Mouse (Mus musculus): ENCODE data around the gene Tns1. TPM values are rescaled to one million over a fixed set of nuclear protein-coding genes. Genes with fewer than 3 reads are reported as not detected.

The Tns1 gene
- polyA plus RNA-seq, 1 experiment from 2014 or later = 8.2 TPM

DNA sequence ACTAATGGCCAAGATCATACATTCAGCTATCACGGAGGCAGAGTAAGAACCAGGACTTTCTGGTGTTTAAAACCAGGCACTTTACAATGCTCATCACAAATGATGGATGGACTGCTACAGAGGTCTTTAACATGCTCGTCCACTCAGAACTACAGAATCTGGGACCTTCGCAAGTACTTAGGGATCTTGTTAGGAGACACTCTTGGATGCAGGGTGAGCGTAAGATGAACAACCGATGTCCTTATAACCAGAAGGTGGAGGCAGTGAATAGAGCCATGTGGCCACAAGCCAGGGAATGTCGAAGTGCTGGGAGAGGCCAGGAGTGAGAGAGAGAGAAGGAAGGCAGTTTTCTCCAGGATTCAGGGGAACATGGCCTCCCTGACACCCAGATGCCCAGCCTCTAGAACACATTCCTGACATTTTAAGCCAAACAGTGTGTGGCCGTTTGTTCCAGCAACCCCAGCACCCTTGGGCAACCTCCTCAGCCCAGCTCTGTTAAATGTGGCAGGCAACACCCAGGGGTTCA is 130.3 kb downstream of the Tns1 start:
- no peak for ATAC-seq
- 78% methylated on average over 7 of the region's 7 CpGs for whole genome bisulfite sequencing

DNA sequence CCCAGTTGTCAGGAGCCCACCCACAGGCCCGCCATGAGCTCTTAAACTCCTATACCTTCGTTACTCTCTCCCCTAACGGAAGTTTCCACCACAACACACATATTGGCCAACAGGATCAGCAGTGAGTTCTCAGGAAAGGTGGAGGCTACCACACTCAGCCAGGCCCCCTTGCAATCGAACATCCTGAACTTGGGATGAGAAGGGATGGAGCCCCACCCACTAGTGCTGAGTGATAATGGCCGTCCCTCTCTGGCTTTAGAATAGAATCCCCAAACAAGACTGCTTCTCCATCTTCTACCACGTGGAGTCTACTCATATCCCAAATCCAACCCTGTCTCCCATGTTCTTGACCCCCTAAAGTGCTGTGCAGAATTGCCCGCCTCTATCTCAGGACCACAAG is 131.0 kb downstream of the Tns1 start:
- 85% methylated on average over 7 of the region's 7 CpGs for WGBS

More for the DNA sequence above, 130.3 kb downstream of the Tns1 start:
- Histone ChIP-seq H3K9ac (ENCODE audit: low read depth, low read length) (no peak overlapping the region), H3K4me1 (ENCODE audit: control insufficient read depth, insufficient read depth, low read length) (no peaks in the 10 kb centered on the region), H3K9me3 (replicated peaks; ENCODE audit: control insufficient read depth, low read length, poor library complexity, severe bottlenecking) (no peaks in the 10 kb centered on the region), H3K4me2 (ENCODE audit: low read length) (no peak overlapping the region), H3K27me3 (ENCODE audit: control insufficient read depth, insufficient read depth, low read depth, low read length) (no peaks in the 10 kb centered on the region), H3K27ac (ENCODE audit: low read length) (no peak overlapping the region), H3K36me3 (ENCODE audit: control insufficient read depth, insufficient read depth, low read length) (no peaks in the 10 kb centered on the region), H3K4me3 (ENCODE audit: low read depth, low read length) (no peak overlapping the region)

DNA sequence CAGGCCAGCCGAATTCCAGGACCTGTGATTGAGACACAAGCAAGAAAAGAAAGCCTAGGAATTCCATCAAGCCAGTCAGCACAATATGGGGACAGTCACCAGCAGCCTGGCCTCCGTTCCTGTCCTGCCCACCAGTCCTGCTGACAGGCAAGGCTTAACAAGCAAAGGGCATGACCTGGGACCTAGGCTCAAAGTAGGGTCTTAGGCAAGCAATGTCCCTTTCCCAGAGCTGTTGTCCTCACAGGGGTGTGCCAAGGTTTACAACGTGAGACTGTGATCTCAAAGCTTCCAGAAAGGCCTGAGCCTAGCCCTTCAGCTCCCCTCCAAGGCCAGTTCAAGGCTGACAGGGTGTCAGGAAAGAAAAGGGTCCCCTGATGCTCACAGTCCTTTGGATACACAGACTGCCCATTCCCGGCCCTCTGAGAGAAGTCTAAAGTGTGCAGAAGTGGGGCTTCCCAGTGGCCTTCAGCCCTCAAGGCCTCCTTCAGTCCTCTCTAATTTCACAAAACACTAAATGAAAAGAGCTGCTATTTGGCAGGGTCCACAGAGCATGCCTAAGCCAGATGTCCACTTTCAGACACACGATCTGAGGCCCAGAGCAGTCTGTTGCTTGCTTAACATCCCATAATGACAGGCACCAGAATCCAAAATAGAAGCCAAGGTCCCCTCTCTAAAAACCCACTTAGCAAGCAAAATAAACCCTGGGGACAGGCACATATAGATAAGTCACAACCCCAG is 131.9 kb downstream of the Tns1 start:
- Histone ChIP-seq H3K27me3 (ENCODE audit: control insufficient read depth, insufficient read depth, low read depth, low read length) (no peaks in the 10 kb centered on the region), H3K36me3 (ENCODE audit: control insufficient read depth, insufficient read depth, low read length) (no peaks in the 10 kb centered on the region), H3K4me1 (ENCODE audit: control insufficient read depth, insufficient read depth, low read length) (no peaks in the 10 kb centered on the region), H3K9ac (ENCODE audit: low read depth, low read length) (no peak overlapping the region), H3K27ac (ENCODE audit: low read length) (no peak overlapping the region), H3K4me2 (ENCODE audit: low read length) (no peak overlapping the region), H3K9me3 (replicated peaks; ENCODE audit: control insufficient read depth, low read length, poor library complexity, severe bottlenecking) (no peaks in the 10 kb centered on the region), H3K4me3 (ENCODE audit: low read depth, low read length) (no peak overlapping the region)
- no peak for ATAC-seq
- WGBS = 61% methylated on average over 5 of the region's 5 CpGs

More for the DNA sequence above, 131.0 kb downstream of the Tns1 start:
- ATAC-seq = no peak
- Histone ChIP-seq H3K36me3 (ENCODE audit: control insufficient read depth, insufficient read depth, low read length) (no peaks in the 10 kb centered on the region), H3K27me3 (ENCODE audit: control insufficient read depth, insufficient read depth, low read depth, low read length) (no peaks in the 10 kb centered on the region), H3K27ac (ENCODE audit: low read length) (no peak overlapping the region), H3K4me2 (ENCODE audit: low read length) (no peak overlapping the region), H3K4me3 (ENCODE audit: low read depth, low read length) (no peak overlapping the region), H3K4me1 (ENCODE audit: control insufficient read depth, insufficient read depth, low read length) (no peaks in the 10 kb centered on the region), H3K9me3 (replicated peaks; ENCODE audit: control insufficient read depth, low read length, poor library complexity, severe bottlenecking) (no peaks in the 10 kb centered on the region), H3K9ac (ENCODE audit: low read depth, low read length) (no peak overlapping the region)

DNA sequence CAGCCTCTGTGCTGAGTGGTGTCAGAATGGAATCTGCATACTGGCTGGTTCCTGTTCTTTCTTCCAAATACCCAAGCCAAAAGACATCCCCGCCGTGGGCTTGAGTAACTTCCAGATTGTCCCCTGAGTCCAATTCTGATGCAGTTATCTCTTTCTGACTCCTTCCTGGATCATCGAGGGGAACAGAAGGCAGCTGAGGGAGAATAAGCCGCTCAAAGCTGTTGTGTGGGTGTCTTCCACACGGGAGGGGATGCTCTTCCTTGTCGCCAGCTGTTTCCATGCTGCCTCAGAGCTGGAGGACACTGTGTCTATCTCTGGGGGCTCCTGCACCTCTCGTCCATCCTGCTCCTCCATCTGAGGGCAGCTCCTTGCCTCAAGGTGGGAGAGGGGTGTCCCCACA is 133.0 kb downstream of the Tns1 start:
- Histone ChIP-seq H3K9me3 (replicated peaks; ENCODE audit: control insufficient read depth, low read length, poor library complexity, severe bottlenecking) (no peaks in the 10 kb centered on the region), H3K4me2 (ENCODE audit: low read length) (no peak overlapping the region), H3K36me3 (ENCODE audit: control insufficient read depth, insufficient read depth, low read length) (no peaks in the 10 kb centered on the region), H3K4me1 (ENCODE audit: control insufficient read depth, insufficient read depth, low read length) (no peaks in the 10 kb centered on the region), H3K9ac (ENCODE audit: low read depth, low read length) (no peak overlapping the region), H3K27ac (ENCODE audit: low read length) (no peak overlapping the region), H3K4me3 (ENCODE audit: low read depth, low read length) (no peak overlapping the region), H3K27me3 (ENCODE audit: control insufficient read depth, insufficient read depth, low read depth, low read length) (no peaks in the 10 kb centered on the region)
- no peak for ATAC-seq
- 81% methylated on average over 7 of the region's 7 CpGs for WGBS

DNA sequence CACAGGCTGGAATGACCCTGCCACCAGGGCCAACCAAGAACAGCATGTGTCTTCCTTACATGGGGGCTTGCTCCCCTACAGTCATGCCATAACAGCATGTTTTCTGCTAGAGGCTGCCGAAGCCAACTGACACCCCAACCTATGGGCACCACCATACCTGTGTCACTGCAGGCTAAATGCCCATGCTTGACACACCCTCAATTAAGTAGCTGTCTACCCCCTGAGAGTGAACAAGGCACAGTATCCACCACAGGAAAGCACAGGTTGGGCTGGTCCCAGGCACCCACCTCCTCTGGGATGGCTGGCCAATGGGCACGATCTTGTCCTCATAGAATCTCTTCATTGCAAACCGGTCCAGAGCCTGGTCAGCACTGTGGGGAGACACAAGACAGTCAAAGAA is 134.2 kb downstream of the Tns1 start:
- no peaks in the 10 kb centered on the region for H3K9me3 ChIP-seq (replicated peaks; ENCODE audit: control insufficient read depth, low read length, poor library complexity, severe bottlenecking)
- H3K27ac ChIP-seq (ENCODE audit: low read length) = no peak overlapping the region
- no peaks in the 10 kb centered on the region for H3K4me1 ChIP-seq (ENCODE audit: control insufficient read depth, insufficient read depth, low read length)
- H3K9ac ChIP-seq (ENCODE audit: low read depth, low read length) = no peak overlapping the region
- 84% methylated on average over 3 of the region's 3 CpGs for WGBS
- H3K36me3 ChIP-seq (ENCODE audit: control insufficient read depth, insufficient read depth, low read length) = no peaks in the 10 kb centered on the region
- H3K4me2 ChIP-seq (ENCODE audit: low read length) = no peak overlapping the region
- no peaks in the 10 kb centered on the region for H3K27me3 ChIP-seq (ENCODE audit: control insufficient read depth, insufficient read depth, low read depth, low read length)
- no peak for ATAC-seq
- no peak overlapping the region for H3K4me3 ChIP-seq (ENCODE audit: low read depth, low read length)

DNA sequence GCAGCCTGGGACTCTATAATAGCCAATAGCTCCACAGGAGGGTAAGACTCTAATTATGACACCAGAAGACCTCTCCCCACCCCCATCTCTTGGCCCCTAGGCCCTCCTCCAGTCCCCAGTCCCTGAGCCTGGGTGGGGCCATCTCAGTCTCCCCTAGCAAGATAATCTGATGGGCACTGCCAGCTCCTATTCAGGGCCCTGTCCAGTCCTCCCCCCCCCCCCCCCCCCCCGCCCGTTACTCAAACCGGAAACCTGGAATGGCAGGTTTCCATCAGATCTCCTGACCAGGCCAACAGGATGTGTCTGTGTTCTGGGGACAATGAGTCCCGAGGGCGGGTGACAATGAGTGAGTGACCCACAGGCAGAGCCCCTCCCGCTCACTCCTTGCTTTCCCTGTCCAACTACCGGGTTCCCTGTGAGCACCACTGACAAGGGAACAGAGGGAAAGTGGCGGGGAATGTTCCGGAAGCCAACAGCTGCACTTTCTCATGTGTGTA is 136.5 kb downstream of the Tns1 start:
- no peaks in the 10 kb centered on the region for H3K36me3 ChIP-seq (ENCODE audit: control insufficient read depth, insufficient read depth, low read length)
- no peak overlapping the region for H3K9ac ChIP-seq (ENCODE audit: low read depth, low read length)
- no peak for ATAC-seq
- WGBS = 66% methylated on average over 6 of the region's 9 CpGs
- H3K4me3 ChIP-seq (ENCODE audit: low read depth, low read length) = no peak overlapping the region
- H3K27ac ChIP-seq (ENCODE audit: low read length) = no peak overlapping the region
- H3K4me2 ChIP-seq (ENCODE audit: low read length) = no peak overlapping the region
- no peaks in the 10 kb centered on the region for H3K27me3 ChIP-seq (ENCODE audit: control insufficient read depth, insufficient read depth, low read depth, low read length)
- H3K4me1 ChIP-seq (ENCODE audit: control insufficient read depth, insufficient read depth, low read length) = no peaks in the 10 kb centered on the region
- no peaks in the 10 kb centered on the region for H3K9me3 ChIP-seq (replicated peaks; ENCODE audit: control insufficient read depth, low read length, poor library complexity, severe bottlenecking)

DNA sequence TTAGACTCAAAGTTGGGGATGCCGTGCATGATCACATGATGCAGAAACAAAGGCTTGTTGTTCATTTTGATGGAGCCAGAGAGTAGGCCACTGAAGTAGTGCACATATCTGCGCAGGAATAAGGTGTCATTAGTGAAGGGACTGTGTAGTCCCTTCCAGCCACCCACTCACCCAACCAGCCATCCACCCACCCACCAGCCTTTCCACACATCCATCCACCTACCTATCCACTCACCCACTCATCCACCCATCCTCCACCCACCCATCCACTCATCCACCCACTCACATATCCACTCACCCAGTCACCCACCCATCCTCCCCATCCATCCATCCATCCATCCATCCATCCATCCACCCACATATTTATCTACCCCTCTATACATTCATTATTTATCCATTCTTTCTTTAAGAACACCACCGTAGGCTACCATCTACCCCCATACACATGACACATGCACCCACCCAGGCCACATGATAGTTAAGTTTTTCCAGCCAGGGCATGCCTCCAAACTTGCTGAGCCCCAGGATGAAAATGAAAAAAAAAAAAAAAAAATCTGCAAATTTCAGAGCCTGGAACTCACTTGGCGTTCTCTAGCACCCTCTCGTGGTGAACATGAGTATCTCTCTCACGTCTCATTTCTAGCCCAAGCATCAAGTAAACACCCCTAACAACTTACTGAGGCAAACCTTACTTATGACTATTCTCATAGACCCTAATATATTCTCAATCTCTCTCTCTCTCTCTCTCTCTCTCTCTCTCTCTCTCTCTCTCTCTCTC is 137.8 kb downstream of the Tns1 start:
- no peak for ATAC-seq
- Histone ChIP-seq H3K36me3 (ENCODE audit: control insufficient read depth, insufficient read depth, low read length) (no peaks in the 10 kb centered on the region), H3K9ac (ENCODE audit: low read depth, low read length) (no peak overlapping the region), H3K4me2 (ENCODE audit: low read length) (no peak overlapping the region), H3K4me3 (ENCODE audit: low read depth, low read length) (no peak overlapping the region), H3K9me3 (replicated peaks; ENCODE audit: control insufficient read depth, low read length, poor library complexity, severe bottlenecking) (no peaks in the 10 kb centered on the region), H3K27me3 (ENCODE audit: control insufficient read depth, insufficient read depth, low read depth, low read length) (no peaks in the 10 kb centered on the region), H3K4me1 (ENCODE audit: control insufficient read depth, insufficient read depth, low read length) (no peaks in the 10 kb centered on the region), H3K27ac (ENCODE audit: low read length) (no peak overlapping the region)
- 46% methylated on average over 6 of the region's 6 CpGs for WGBS

DNA sequence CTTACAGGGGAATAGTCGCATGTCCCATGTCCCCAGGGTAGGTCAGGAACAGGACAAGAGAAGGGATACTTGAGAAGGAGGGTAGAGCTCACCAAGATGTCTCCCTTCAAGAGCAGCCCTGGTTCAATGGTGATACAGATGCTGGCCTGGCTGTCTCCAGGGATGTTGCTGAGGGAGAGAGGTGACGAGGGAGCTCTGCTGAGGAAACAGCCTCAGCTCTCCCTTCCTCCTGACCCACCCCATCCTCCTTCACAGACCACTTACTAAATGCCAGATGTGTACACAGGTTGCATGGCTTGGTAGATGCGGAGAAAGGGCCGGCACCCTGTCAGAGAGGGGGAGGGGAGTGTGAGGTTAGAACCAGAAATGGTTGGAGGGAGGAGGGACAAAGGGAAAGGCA is 138.6 kb downstream of the Tns1 start:
- no peak overlapping the region for H3K27ac ChIP-seq (ENCODE audit: low read length)
- no peaks in the 10 kb centered on the region for H3K36me3 ChIP-seq (ENCODE audit: control insufficient read depth, insufficient read depth, low read length)
- H3K9me3 ChIP-seq (replicated peaks; ENCODE audit: control insufficient read depth, low read length, poor library complexity, severe bottlenecking) = no peaks in the 10 kb centered on the region
- no peak overlapping the region for H3K4me3 ChIP-seq (ENCODE audit: low read depth, low read length)
- no peak for ATAC-seq
- WGBS = 99% methylated on average over 4 of the region's 4 CpGs
- no peak overlapping the region for H3K4me2 ChIP-seq (ENCODE audit: low read length)
- H3K9ac ChIP-seq (ENCODE audit: low read depth, low read length) = no peak overlapping the region
- H3K4me1 ChIP-seq (ENCODE audit: control insufficient read depth, insufficient read depth, low read length) = no peaks in the 10 kb centered on the region
- H3K27me3 ChIP-seq (ENCODE audit: control insufficient read depth, insufficient read depth, low read depth, low read length) = no peaks in the 10 kb centered on the region

DNA sequence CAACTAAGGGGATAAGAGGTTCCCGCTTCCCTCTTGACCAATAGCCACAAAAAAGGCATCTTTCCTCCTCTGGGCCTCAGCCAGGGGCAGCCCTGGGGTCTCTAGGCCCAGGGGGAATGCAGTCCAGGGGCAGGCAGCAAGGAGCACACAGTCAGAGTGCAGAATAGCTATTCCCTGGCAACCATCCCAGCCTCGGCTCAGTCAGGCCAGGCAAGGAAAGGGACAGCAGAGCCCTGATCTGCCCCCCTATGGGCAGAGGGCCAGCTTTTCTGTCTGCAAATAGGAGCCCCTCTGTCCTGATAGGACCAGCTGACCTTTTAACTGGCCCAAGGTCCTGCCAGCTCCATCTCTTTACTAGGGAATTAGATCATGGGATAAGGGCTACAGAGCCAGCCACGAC is 145.0 kb downstream of the Tns1 start:
- Histone ChIP-seq H3K36me3 (ENCODE audit: control insufficient read depth, insufficient read depth, low read length) (no peaks in the 10 kb centered on the region), H3K4me3 (ENCODE audit: low read depth, low read length) (no peak overlapping the region), H3K9me3 (replicated peaks; ENCODE audit: control insufficient read depth, low read length, poor library complexity, severe bottlenecking) (no peaks in the 10 kb centered on the region), H3K27ac (ENCODE audit: low read length) (peak overlapping the region; percentile 54; the same call in 1 of the 2 replicates), H3K9ac (ENCODE audit: low read depth, low read length) (no peak overlapping the region), H3K4me2 (ENCODE audit: low read length) (no peak overlapping the region), H3K4me1 (ENCODE audit: control insufficient read depth, insufficient read depth, low read length) (no peaks in the 10 kb centered on the region), H3K27me3 (ENCODE audit: control insufficient read depth, insufficient read depth, low read depth, low read length) (no peaks in the 10 kb centered on the region)
- ATAC-seq = peak; percentile 76
- 60% methylated on average over 3 of the region's 3 CpGs for WGBS
